Mouse (Mus musculus): Measurements from ENCODE around the gene Fam162a. TPM values are rescaled to one million over a fixed set of nuclear protein-coding genes. Genes with fewer than 3 reads are reported as not detected.
"Not testable (repeated sequence)": the region's sequence is repeated elsewhere in the genome, so short reads cannot be mapped to it uniquely, and the experiment has no call there.

Gene Fam162a
- total RNA-seq, 2 experiments from 2014 or later, result 8.1 to 31.1 TPM

DNA sequence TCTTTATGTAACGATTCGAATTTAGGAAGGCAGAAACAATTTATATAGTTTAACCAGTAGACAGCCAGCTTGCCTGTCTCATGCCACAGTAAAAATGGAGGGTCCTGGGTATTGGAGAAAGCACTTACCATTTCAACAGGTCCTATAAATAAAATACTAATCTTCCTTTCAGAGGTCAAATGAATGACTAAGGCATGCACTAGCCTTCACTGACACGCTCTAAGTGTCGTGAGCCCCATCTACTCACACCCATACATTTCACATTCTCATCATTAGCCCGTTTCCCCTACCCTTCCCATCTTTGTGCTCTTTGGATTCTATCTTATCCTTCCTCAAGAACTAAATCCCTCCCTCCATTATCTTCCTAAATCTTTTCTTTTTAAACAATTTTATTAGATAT, 6.5 kb downstream of the Fam162a start:
- no peak for ATAC-seq (replicated peaks; ENCODE audit: low FRiP score, poor library complexity, severe bottlenecking)

DNA sequence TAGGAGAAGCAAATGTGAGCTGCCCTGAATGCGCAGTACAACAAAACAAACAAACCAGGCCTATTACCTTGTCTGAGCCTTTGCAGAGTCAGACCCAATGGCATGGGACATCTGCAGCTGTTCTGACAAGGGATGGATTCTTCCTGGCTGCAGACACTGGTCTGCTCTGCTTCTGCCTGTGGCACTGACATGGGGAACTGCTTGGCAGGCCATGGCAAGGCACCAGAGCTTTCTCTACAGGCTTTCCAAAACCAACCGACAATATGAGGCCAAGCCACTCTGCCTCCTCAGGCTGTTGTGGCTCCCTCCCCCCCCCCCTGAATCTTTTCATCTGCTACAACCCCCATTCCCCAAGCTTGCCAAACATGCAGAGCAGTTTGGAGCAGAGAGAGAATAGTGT, 8.1 kb downstream of the Fam162a start:
- no peak for ATAC-seq (replicated peaks; ENCODE audit: low FRiP score, poor library complexity, severe bottlenecking)

DNA sequence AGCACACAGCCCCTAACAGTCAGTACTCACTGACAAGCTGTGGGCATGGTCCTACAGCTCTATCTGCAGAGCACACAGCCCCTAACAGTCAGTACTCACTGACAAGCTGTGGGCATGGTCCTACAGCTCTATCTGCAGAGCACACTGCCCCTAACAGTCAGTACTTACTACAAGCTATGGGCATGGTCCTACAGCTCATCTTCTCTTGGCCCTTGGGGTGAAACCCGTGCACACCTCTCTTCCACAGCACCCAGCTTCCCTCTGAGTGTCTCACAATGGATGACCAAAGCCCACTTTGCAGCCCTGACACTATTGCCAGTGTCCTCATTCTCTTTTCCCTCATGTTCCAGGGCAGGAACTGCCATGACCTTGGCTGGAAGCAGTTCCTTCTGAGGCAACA, 8.9 kb downstream of the Fam162a start:
- ATAC-seq (replicated peaks; ENCODE audit: low FRiP score, poor library complexity, severe bottlenecking), result not testable (repeated sequence)

DNA sequence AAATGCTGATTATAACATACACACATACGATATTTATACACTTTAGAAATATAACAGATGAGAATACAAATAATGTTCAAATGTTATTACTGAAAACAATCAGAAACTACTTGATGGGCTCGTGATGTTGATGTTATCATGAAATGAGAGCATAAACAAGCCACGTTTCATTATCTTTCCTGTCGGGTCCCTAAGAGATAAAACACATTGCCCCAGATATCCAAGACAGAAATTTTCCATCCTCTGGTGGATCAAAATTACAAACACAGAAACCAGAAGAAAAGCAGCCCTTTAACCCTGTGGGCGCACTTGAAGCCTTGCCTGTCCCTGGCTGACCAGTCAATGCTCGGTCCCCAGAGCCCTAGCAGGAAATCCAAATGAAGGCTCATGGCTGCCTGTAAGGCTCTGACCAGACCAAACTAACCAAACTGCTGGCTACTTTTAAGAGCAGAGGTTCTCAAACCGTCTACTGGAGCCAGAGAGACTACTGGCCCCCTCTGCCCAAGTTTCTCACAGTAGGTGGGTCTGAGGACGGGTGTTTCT, 13.4 kb downstream of the Fam162a start:
- ATAC-seq (replicated peaks; ENCODE audit: low FRiP score, poor library complexity, severe bottlenecking), result no peak

GRCm38 (mm10) chr16:36056416-36056815, 15.0 kb downstream of the Fam162a start:
- ATAC-seq (replicated peaks; ENCODE audit: low FRiP score, poor library complexity, severe bottlenecking), result no peak

- ATAC-seq (replicated peaks; ENCODE audit: low FRiP score, poor library complexity, severe bottlenecking), result no peak
Measured at GRCm38 (mm10) chr16:36054920-36055319, 16.5 kb downstream of the Fam162a start.

DNA sequence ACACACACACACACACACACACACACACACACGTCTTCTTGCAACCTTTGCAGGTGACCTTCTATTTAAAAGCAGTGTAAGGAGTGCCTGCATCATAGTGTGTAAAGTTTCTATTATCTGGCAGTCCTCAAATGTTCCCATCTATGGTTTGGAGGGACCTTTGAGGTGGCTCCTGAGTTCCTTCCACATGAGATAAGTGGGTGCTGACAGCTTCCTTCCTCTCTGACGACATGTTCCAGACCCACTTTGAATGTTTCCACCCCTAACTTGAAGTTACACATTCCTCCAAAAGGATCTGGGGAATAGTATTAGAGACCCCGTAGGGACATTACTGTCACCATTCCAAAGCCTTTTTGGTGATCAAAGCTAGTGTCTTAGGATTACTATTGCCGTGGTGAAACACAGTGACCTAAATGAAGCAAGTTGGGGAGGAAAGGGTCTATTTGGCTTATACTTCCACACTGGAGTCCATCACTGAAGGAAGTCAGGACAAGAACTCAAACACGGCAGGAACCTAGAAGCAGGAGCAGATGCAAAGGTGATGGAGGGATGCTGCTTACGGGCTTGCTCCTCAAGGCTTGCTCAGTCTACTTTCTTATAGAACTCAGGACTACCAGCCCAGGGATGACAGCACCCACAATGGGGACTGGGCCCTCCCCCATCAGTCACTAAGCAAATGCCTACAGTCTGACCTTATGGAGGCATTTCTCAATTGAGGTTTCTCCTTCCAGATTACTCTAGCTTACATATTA, 17.7 kb downstream of the Fam162a start:
- ATAC-seq (replicated peaks; ENCODE audit: low FRiP score, poor library complexity, severe bottlenecking), result no peak

DNA sequence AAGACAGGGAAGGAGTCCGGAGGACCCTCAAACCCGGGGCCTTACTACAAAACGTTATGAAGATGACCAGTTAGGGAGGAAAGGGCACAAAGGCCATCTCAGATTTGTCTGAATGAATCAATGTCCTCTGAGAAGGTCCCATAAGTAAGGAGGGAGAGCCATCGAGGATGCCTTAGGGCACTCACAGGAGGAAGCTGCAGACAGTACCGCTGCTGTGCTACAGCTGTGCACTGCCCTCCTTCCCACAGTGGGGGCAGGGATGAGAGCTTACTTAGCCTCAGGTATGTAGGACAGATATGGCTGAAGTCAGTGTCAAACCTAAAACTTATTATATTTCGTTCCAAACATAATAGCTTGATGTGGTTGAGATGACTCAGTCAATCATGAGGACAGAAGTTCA, 19.9 kb downstream of the Fam162a start:
- no peak for ATAC-seq (replicated peaks; ENCODE audit: low FRiP score, poor library complexity, severe bottlenecking)

DNA sequence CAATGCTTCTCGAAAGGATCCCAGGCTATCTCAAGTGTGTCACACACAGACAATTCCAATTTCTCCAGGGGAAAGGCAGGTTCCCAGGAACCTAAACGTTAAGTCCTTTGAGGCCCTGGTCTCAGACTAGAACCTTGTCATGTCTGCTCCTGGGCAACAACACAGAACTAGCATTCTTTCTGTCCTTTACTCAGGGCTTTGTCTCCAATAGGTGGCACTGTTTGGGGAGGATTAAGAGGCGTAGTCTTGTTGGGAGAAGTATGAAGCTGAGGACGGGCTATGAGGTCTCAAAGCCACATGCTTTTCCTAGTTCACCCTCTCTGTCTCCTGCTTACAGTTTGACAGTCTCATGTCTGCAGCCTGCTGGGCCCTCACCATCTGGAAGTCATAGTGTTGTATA, 23.9 kb downstream of the Fam162a start:
- ATAC-seq (replicated peaks; ENCODE audit: low FRiP score, poor library complexity, severe bottlenecking), result no peak

DNA sequence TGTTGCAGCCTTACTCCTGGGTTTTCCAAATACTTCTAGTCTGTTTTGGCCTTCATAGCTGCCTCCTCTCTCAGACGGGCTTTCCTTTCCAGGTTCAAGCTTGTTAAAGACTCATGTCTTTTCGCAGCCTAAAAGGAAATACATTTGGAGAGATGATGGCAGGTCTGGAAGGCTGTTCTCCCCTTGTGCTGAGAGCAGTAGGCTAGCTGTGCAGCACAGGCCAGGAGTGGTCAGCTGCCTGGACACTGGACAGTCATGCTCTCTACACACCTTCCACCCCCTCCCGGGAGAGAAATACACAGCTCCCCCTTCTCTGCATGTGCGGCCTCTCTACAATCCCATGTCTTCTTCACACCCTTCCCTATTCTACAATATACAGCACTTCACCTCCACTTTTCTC, 27.4 kb downstream of the Fam162a start:
- no peak for ATAC-seq (replicated peaks; ENCODE audit: low FRiP score, poor library complexity, severe bottlenecking)

GRCm38 (mm10) chr16:36043073-36043472, 28.3 kb downstream of the Fam162a start:
- no peak for ATAC-seq (replicated peaks; ENCODE audit: low FRiP score, poor library complexity, severe bottlenecking)

GRCm38 (mm10) chr16:36041625-36042020, 29.8 kb downstream of the Fam162a start:
- ATAC-seq (replicated peaks; ENCODE audit: low FRiP score, poor library complexity, severe bottlenecking), result no peak

DNA sequence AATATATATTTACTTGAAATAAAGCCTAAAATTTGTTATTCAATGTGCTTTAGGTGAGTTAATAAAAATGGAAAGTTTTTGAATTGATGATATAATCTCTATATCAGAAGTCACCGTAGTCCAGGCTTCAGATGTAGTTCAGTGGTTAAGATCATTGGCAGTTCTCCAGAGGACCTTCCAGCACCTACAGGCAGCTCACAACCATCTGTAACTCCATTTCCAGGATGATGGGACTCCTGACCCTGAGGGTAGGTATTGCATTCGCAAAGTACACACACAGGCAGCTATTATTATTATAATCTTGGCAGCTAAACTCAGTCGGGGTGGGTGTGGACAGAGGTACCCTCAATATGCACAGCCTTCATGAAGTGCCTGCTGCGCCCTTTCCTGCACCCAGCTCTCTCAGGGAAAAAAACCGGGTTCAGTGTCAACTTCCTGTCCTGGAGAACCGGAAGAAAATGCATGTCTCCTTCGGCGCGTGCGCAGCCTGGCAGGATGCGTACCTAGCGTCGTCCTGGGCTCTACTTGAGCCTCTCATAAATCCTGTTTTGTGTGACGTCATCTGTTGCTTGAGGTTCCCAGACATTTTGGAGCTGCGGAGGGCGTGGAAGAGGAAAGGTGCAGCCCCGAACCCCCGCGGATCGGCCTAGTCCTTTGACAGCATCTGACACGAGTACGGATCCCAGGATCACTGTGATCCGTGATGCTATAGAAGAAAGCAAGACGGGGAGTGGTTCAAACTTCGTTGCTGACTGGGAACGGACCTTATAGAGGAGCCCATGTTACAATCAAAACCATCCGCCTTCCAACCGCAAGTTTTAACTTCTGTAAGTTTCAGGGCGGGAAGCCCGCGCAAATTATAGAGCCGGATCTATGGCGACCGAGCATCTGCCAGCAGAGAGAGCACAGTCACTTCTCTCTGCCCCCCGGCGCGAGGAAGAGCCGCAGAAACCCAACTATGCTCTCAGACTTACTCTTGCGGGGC, 30.5 kb downstream of the Fam162a start, which contains the start of gene Wdr5b:
Gene Wdr5b (plus strand): TSS at position 551 of the 985 bp plus-strand sequence.
- peak; percentile 95 for ATAC-seq (replicated peaks; ENCODE audit: low FRiP score, poor library complexity, severe bottlenecking)

DNA sequence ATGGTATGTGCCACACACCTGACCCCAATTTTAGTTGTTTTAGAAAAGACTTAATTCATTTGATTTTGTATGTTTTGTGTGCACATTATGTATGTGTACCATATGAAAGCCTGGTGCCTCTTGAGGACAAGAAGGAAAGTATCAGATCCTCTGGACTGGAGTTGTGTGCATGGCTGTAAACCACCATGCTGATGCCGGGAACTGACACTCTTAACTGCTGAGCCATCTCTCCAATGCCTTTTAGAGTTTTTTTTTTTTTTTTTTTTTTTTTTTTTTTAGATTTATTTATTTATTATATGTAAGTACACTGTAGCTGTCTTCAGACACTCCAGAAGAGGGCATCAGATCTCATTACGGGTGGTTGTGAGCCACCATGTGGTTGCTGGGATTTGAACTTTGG, 43.3 kb downstream of the Fam162a start:
- not testable (repeated sequence) for ATAC-seq (replicated peaks; ENCODE audit: low FRiP score, poor library complexity, severe bottlenecking)

DNA sequence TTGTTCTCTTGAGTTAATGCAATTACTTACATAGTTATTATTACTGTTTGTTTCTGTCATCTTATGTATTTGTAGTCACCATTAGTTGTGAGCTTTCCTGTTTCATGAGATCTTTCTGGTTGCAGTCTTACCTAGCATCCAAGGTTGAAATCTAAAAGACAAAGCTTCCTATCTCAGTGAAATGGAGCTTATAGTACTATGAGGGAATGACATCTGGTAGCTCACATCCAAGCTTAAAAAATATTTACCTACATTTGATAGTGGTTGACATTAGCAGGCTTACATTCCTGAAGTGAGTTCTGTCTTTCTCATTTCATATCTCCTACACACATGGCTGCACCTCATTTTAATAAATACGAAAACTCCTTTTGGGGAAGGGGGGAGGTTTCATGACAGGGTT, 55.1 kb downstream of the Fam162a start:
- no peak for ATAC-seq (replicated peaks; ENCODE audit: low FRiP score, poor library complexity, severe bottlenecking)

DNA sequence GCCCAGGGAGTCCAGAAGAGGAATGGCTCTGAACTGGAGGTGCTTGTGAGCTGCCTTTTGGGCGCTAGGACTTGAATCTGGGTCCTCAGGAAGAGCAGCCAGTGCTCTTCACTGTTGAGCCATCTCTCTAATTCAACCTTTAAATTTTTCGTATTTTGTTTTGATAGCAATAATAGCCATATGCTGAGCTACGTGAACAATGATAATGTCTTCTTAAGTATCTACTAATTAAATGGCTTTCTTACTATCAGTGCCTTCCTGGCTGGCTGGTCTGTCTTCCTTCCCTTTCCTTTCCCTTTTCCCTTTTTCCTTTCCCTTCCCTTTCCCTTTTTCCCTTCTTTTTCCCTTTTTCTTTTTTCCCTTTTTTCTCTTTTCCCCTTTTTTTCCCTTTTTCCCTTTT, 63.0 kb downstream of the Fam162a start:
- ATAC-seq (replicated peaks; ENCODE audit: low FRiP score, poor library complexity, severe bottlenecking), result no peak

DNA sequence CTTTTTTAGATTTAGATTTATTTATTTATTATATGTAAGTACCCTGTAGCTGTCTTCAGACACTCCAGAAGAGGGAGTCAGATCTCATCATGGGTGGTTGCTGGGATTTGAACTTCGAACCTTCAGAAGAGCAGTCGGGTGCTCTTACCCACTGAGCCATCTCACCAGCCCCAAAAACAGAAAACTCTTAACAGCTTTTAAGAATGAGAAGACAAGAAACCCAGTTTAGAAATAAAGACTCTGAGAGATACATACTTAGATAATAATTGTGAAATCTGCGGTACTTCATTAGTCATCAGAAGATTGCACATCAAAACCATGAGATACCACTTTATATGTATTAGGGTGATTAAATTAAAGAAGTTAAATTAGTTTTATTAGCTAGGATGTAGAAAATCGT, 72.5 kb downstream of the Fam162a start:
- ATAC-seq (replicated peaks; ENCODE audit: low FRiP score, poor library complexity, severe bottlenecking), result not testable (repeated sequence)
